Mouse (Mus musculus) ES-Bruce4 (cell line): ENCODE measurements around the gene Mllt6.

Experiments
- CTCF ChIP-seq: IDR thresholded peaks from one replicate; pipeline ENCODE4 v1.8.1; 2011; ENCODE audit warnings: low read depth, low read length
- POLR2A ChIP-seq: IDR thresholded peaks from one replicate; pipeline ENCODE4 v1.8.1; 2011; ENCODE audit warnings: low read length; ENCODE audit not compliant: insufficient read depth

GRCm38 (mm10) chr11:97629576-97629975, 33.6 kb upstream of the Mllt6 start, which contains the start of gene Epop:
- TF ChIP-seq POLR2A: peak; percentile 46
- TF ChIP-seq CTCF: no peak
